In genomic region chr7:126867534-126867933, GRCm38 (mm10) we compare ENCODE assay signal across 23 mouse cellular contexts. TPM values are rescaled to one million over a fixed set of nuclear protein-coding genes. Genes with fewer than 3 reads are reported as not detected.
DNase-seq lines count a peak whose midpoint lies in the region; ATAC-seq and TF ChIP-seq lines count a peak whose summit lies in the region.
"Had no signal": no experiment of that assay in that cellular context is flagged by ENCODE, and none has a peak within 500 bp of the region (broad histone marks: within the 10 kb centered on the region; RNA-seq: fewer than 3 reads in every experiment).

No protein-coding gene starts in this region.

- ATAC-seq in lung, embryonic 16.5 days (ENCODE audit: low read depth) = no peak
- peak; percentile 82 for ATAC-seq in lung, postnatal 0 days
- ATAC-seq: activated CD4-positive, CD25-positive, alpha-beta regulatory T cell, adult 4 months; CD4-positive, CD25-positive, alpha-beta regulatory T cell, adult 4 months; Patski had no signal

- peak; percentile 73 for TF ChIP-seq EP300 in lung, postnatal 0 days (IDR thresholded peaks at IDR 0.05)

- no peak for TF ChIP-seq CTCF in lung, postnatal 0 days (IDR thresholded peaks at IDR 0.05)
- no peak for TF ChIP-seq CTCF in lung, adult 2 months (IDR thresholded peaks at IDR 0.05; ENCODE audit: insufficient read depth, low read length)

- no peak overlapping the region for H3K4me2 ChIP-seq in lung, embryonic 16.5 days (ENCODE audit: low read depth, low read length)
- no peak overlapping the region for H3K4me2 ChIP-seq in lung, postnatal 0 days (replicated peaks; ENCODE audit: low read depth, low read length)

- WGBS in lung, embryonic 16.5 days = 63% methylated on average over 2 of the region's 2 CpGs
- 62% methylated on average over 2 of the region's 2 CpGs for WGBS in lung, postnatal 0 days
- 75% methylated on average over 2 of the region's 2 CpGs for WGBS in lung, adult 2 months

- no peak for DNase-seq in lung, postnatal 25 days (ENCODE audit: low spot score)
- DNase-seq in lung, postnatal 0 days (ENCODE audit: low spot score) = peak; percentile 55
- DNase-seq in lung, postnatal 10 days = no peak
- peak; percentile 42 for DNase-seq in lung, postnatal 36 days
- no peak for DNase-seq in lung, adult 2 months
- DNase-seq: adrenal gland, adult 2 months; adrenal gland, adult 8-10 months; adrenal gland, postnatal 10 days; adrenal gland, postnatal 14 days; adrenal gland, postnatal 25 days; adrenal gland, postnatal 36 days; B cell, adult 2 months; cerebellum, adult 11 months; cerebellum, adult 11-12 months; cerebellum, adult 18-20 months had no signal

- H3K9me3 ChIP-seq in lung, embryonic 16.5 days (ENCODE audit: control insufficient read depth, low read length) = no peaks in the 10 kb centered on the region
- no peaks in the 10 kb centered on the region for H3K9me3 ChIP-seq in lung, postnatal 0 days (ENCODE audit: low read length)

- H3K36me3 ChIP-seq in lung, embryonic 16.5 days (ENCODE audit: control insufficient read depth, insufficient read depth, low read length) = peaks cover 51% of the 10 kb centered on the region
- H3K36me3 ChIP-seq in lung, postnatal 0 days (ENCODE audit: insufficient read depth, low read length) = peaks cover 60% of the 10 kb centered on the region

- no peak overlapping the region for H3K4me3 ChIP-seq in lung, embryonic 16.5 days (ENCODE audit: low read length)
- H3K4me3 ChIP-seq in lung, postnatal 0 days (ENCODE audit: low read depth, low read length) = no peak overlapping the region
- H3K4me3 ChIP-seq in lung, adult 2 months (replicated peaks; ENCODE audit: extremely low read depth, low read depth, low read length) = no peak overlapping the region

- peaks cover 22% of the 10 kb centered on the region for H3K4me1 ChIP-seq in lung, embryonic 16.5 days (replicated peaks; ENCODE audit: control insufficient read depth, insufficient read depth, low read length)
- no peaks in the 10 kb centered on the region for H3K4me1 ChIP-seq in lung, postnatal 0 days (ENCODE audit: insufficient read depth, low read depth, low read length)
- peaks cover 3% of the 10 kb centered on the region for H3K4me1 ChIP-seq in lung, adult 2 months (ENCODE audit: control insufficient read depth, insufficient read depth, low read length)

- no peak for TF ChIP-seq POLR2A in lung, adult 2 months (IDR thresholded peaks at IDR 0.05; ENCODE audit: borderline replicate concordance, extremely low read depth, low read depth, low read length)

- H3K27ac ChIP-seq in lung, embryonic 16.5 days (ENCODE audit: low read length) = peak overlapping the region; percentile 65
- peak overlapping the region; percentile 48; the same call in 1 of the 2 replicates for H3K27ac ChIP-seq in lung, postnatal 0 days (ENCODE audit: low read length)

- H3K9ac ChIP-seq in lung, embryonic 16.5 days (ENCODE audit: low read length) = no peak overlapping the region
- no peak overlapping the region for H3K9ac ChIP-seq in lung, postnatal 0 days (replicated peaks; ENCODE audit: low read depth)

- no peaks in the 10 kb centered on the region for H3K27me3 ChIP-seq in lung, embryonic 16.5 days (ENCODE audit: control insufficient read depth, insufficient read depth, low read depth, low read length)
- H3K27me3 ChIP-seq in lung, postnatal 0 days (replicated peaks; ENCODE audit: insufficient read depth, low read length) = no peaks in the 10 kb centered on the region
- H3K27me3 ChIP-seq: CH12.LX, Patski had no signal

RNA-seq across cellular contexts. Expression of gene Ino80e, which starts 5.4 kb away (rescaled TPM):
- polyA plus RNA-seq in lung, embryonic 16.5 days (2015; fragmentation: Nextera tagmentation; extraction: Ambion mirVana) = 76.5 and 89.3 TPM in 2 replicates
- polyA plus RNA-seq in lung, postnatal 0 days (2015; fragmentation: Nextera tagmentation; extraction: Ambion mirVana) = 52.2 and 54.7 TPM in 2 replicates
- polyA plus RNA-seq in lung, adult 2 months (2012; rRNA removed) = 66.0 and 68.9 TPM in 2 replicates

RNA-seq across cellular contexts. Expression of gene Hirip3, which starts 5.8 kb away (rescaled TPM):
- 30.3 and 32.3 TPM in 2 replicates for polyA plus RNA-seq in lung, embryonic 16.5 days (2015; fragmentation: Nextera tagmentation; extraction: Ambion mirVana)
- polyA plus RNA-seq in lung, postnatal 0 days (2015; fragmentation: Nextera tagmentation; extraction: Ambion mirVana) = 8.4 and 9.3 TPM in 2 replicates
- 6.2 and 7.5 TPM in 2 replicates for polyA plus RNA-seq in lung, adult 2 months (2012; rRNA removed)

RNA-seq across cellular contexts. Expression of gene Taok2, which starts 17.0 kb away (rescaled TPM):
- polyA plus RNA-seq in lung, embryonic 16.5 days (2015; fragmentation: Nextera tagmentation; extraction: Ambion mirVana) = 55.8 and 58.3 TPM in 2 replicates
- polyA plus RNA-seq in lung, postnatal 0 days (2015; fragmentation: Nextera tagmentation; extraction: Ambion mirVana) = 36.1 and 39.0 TPM in 2 replicates
- polyA plus RNA-seq in lung, adult 2 months (2012; rRNA removed) = 174 and 210 TPM in 2 replicates

RNA-seq across cellular contexts. Expression of gene Doc2a, which starts 20.3 kb away (rescaled TPM):
- polyA plus RNA-seq in lung, embryonic 16.5 days (2015; fragmentation: Nextera tagmentation; extraction: Ambion mirVana) = 0.49 and 0.63 TPM in 2 replicates
- 0.20 and 0.33 TPM in 2 replicates for polyA plus RNA-seq in lung, postnatal 0 days (2015; fragmentation: Nextera tagmentation; extraction: Ambion mirVana)
- 0.22 and 0.74 TPM in 2 replicates for polyA plus RNA-seq in lung, adult 2 months (2012; rRNA removed)
- polyA plus RNA-seq: activated CD4-positive, CD25-positive, alpha-beta regulatory T cell, adult 4 months; C2C12; CD4-positive, CD25-positive, alpha-beta regulatory T cell, adult 4 months; G1E; Patski had no signal

RNA-seq across cellular contexts. Expression of gene 4930451I11Rik, which starts 36.1 kb away (rescaled TPM):
- not detected in 2 replicates for polyA plus RNA-seq in lung, embryonic 16.5 days (2015; fragmentation: Nextera tagmentation; extraction: Ambion mirVana)
- polyA plus RNA-seq in lung, postnatal 0 days (2015; fragmentation: Nextera tagmentation; extraction: Ambion mirVana) = not detected in 2 replicates
- polyA plus RNA-seq in lung, adult 2 months (2012; rRNA removed) = not detected in 2 replicates
- polyA plus RNA-seq: activated CD4-positive, CD25-positive, alpha-beta regulatory T cell, adult 4 months; adrenal gland, adult 2 months; brain, embryonic 14.5 days; C2C12; CD4-positive, CD25-positive, alpha-beta regulatory T cell, adult 4 months; G1E; Patski had no signal

Comparison
In these comparisons a context has a peak if more than half of its experiments do, and no peak if none do; other contexts are left out.
1. DNase-seq: peak in lung, postnatal 0 days (single experiment) and lung, postnatal 36 days (single experiment); none in lung, postnatal 25 days (single experiment), lung, postnatal 10 days (single experiment) and lung, adult 2 months (single experiment).